Mouse (Mus musculus): Measurements from ENCODE around the gene 2010003K11Rik.

GRCm38 (mm10) chr19:4540992-4541391 is 42.6 kb upstream of the 2010003K11Rik start:
- no peak for TF ChIP-seq CTCF (IDR thresholded peaks at IDR 0.05; ENCODE audit: extremely low read depth, insufficient read depth, low read length)
- no peak for TF ChIP-seq POLR2A (IDR thresholded peaks at IDR 0.05; ENCODE audit: extremely low read depth, insufficient read depth, low read length)
